ENCODE assay signal across 8 mouse cellular contexts in genomic region chr10:111381689-111382088, GRCm38 (mm10).
DNase-seq lines count a peak whose midpoint lies in the region; ATAC-seq and TF ChIP-seq lines count a peak whose summit lies in the region.

No protein-coding gene starts in this region.

- ATAC-seq in lung, embryonic 14.5 days (ENCODE audit: insufficient read depth): 0 out of 2 replicates have a peak, but pooled peaks have one; percentile 25
- no peak for ATAC-seq in midbrain, embryonic 14.5 days (ENCODE audit: low FRiP score, low TSS enrichment)
- no peak for ATAC-seq in kidney, embryonic 15.5 days (replicated peaks; ENCODE audit: low FRiP score)

- no peak overlapping the region for H3K4me3 ChIP-seq in lung, embryonic 14.5 days (ENCODE audit: low read depth, low read length)
- H3K4me3 ChIP-seq in midbrain, embryonic 14.5 days (replicated peaks; ENCODE audit: low read depth, low read length): no peak overlapping the region
- no peak overlapping the region for H3K4me3 ChIP-seq in kidney, embryonic 15.5 days (replicated peaks)

- H3K4me1 ChIP-seq in lung, embryonic 14.5 days (ENCODE audit: insufficient read depth): no peaks in the 10 kb centered on the region; the same call in 1 of the 2 replicates
- peaks cover 6% of the 10 kb centered on the region; the same call in 1 of the 2 replicates for H3K4me1 ChIP-seq in midbrain, embryonic 14.5 days (ENCODE audit: control insufficient read depth, insufficient read depth, low read length)
- H3K4me1 ChIP-seq in kidney, embryonic 15.5 days: peaks cover 8% of the 10 kb centered on the region; the same call in 1 of the 2 replicates

- H3K9ac ChIP-seq in lung, embryonic 14.5 days: no peak overlapping the region
- H3K9ac ChIP-seq in midbrain, embryonic 14.5 days (replicated peaks; ENCODE audit: low read length): no peak overlapping the region
- H3K9ac ChIP-seq in kidney, embryonic 15.5 days: no peak overlapping the region

- H3K9me3 ChIP-seq in lung, embryonic 14.5 days (ENCODE audit: low read depth, low read length): no peaks in the 10 kb centered on the region
- H3K9me3 ChIP-seq in midbrain, embryonic 14.5 days (ENCODE audit: control insufficient read depth, low read length): no peaks in the 10 kb centered on the region
- no peaks in the 10 kb centered on the region for H3K9me3 ChIP-seq in kidney, embryonic 15.5 days (replicated peaks)

- H3K36me3 ChIP-seq in lung, embryonic 14.5 days (ENCODE audit: insufficient read depth): no peaks in the 10 kb centered on the region
- H3K36me3 ChIP-seq in midbrain, embryonic 14.5 days (ENCODE audit: control insufficient read depth, insufficient read depth, low read length): no peaks in the 10 kb centered on the region
- H3K36me3 ChIP-seq in kidney, embryonic 15.5 days: no peaks in the 10 kb centered on the region

- H3K4me2 ChIP-seq in lung, embryonic 14.5 days: no peak overlapping the region
- H3K4me2 ChIP-seq in midbrain, embryonic 14.5 days (ENCODE audit: low read length): no peak overlapping the region
- H3K4me2 ChIP-seq in kidney, embryonic 15.5 days: no peak overlapping the region

- 69% methylated on average over 15 of the region's 15 CpGs for WGBS in lung, embryonic 14.5 days
- 71% methylated on average over 15 of the region's 15 CpGs for WGBS in midbrain, embryonic 14.5 days
- WGBS in kidney, embryonic 15.5 days: 83% methylated on average over 15 of the region's 15 CpGs

- TF ChIP-seq CTCF in lung, embryonic 14.5 days (IDR thresholded peaks at IDR 0.05; ENCODE audit: low read depth): no peak

- DNase-seq in lung, embryonic 14.5 days: peak; percentile 50
- no peak for DNase-seq in lung, adult 18-20 months
- peak; percentile 50 to 53 for DNase-seq in cerebellum, postnatal 36 days
- peak; percentile 38 for DNase-seq in heart, postnatal 4 days
- peak; percentile 64 for DNase-seq in midbrain, embryonic 14.5 days
- no peak for DNase-seq in urinary bladder, postnatal 25 days (ENCODE audit: low spot score)
- DNase-seq in kidney, postnatal 14 days: no peak

- no peak overlapping the region for H3K27ac ChIP-seq in lung, embryonic 14.5 days (ENCODE audit: low read depth)
- no peak overlapping the region for H3K27ac ChIP-seq in midbrain, embryonic 14.5 days (replicated peaks; ENCODE audit: low read depth, low read length)
- H3K27ac ChIP-seq in kidney, embryonic 15.5 days: no peak overlapping the region

- H3K27me3 ChIP-seq in lung, embryonic 14.5 days (ENCODE audit: insufficient read depth, low read length): no peaks in the 10 kb centered on the region
- H3K27me3 ChIP-seq in midbrain, embryonic 14.5 days (ENCODE audit: control insufficient read depth, insufficient read depth, low read length): no peaks in the 10 kb centered on the region
- 0 out of 2 replicates have a peak, but pooled peaks cover 2% of the 10 kb centered on the region for H3K27me3 ChIP-seq in kidney, embryonic 15.5 days

Comparison
In these comparisons a context has a peak if more than half of its experiments do, and no peak if none do; other contexts are left out.
1. DNase-seq: peak in lung, embryonic 14.5 days (single experiment), cerebellum, postnatal 36 days (2 of 2), heart, postnatal 4 days (single experiment) and midbrain, embryonic 14.5 days (single experiment); none in lung, adult 18-20 months (0 of 2), urinary bladder, postnatal 25 days (single experiment) and kidney, postnatal 14 days (single experiment).